Mouse (Mus musculus): ENCODE measurements around the gene Iqce.
A peak's percentile ranks its signal among the peaks of the same experiment; 100 is the strongest.

Iqce gene

GRCm38 (mm10) chr5:140702103-140702513 lies at the start of gene Iqce:
Gene Iqce, minus strand, starts transcription at chr5:140702378.
- DNase-seq: peak; percentile 97

- no peak for DNase-seq
Measured at GRCm38 (mm10) chr5:140750925-140751324, 48.7 kb upstream of the Iqce start.

GRCm38 (mm10) chr5:140749062-140749875 lies 47.1 kb upstream of the Iqce start:
- peak; percentile 57 for DNase-seq

- no peak for DNase-seq
Measured at GRCm38 (mm10) chr5:140748425-140748824, 46.2 kb upstream of the Iqce start.

- no peak for DNase-seq
Measured at GRCm38 (mm10) chr5:140743706-140744131, 41.5 kb upstream of the Iqce start.

- no peak for DNase-seq
Measured at GRCm38 (mm10) chr5:140741877-140742276, 39.7 kb upstream of the Iqce start.

- DNase-seq: no peak
Measured at GRCm38 (mm10) chr5:140741040-140741439, 38.9 kb upstream of the Iqce start.

- DNase-seq: peak; percentile 49
Measured at GRCm38 (mm10) chr5:140739813-140740212, 37.6 kb upstream of the Iqce start.

- no peak for DNase-seq
Measured at GRCm38 (mm10) chr5:140736166-140736565, 34.0 kb upstream of the Iqce start.

GRCm38 (mm10) chr5:140735297-140735696 lies 33.1 kb upstream of the Iqce start:
- peak; percentile 31 for DNase-seq

- DNase-seq: no peak
Measured at GRCm38 (mm10) chr5:140733336-140733735, 31.2 kb upstream of the Iqce start.

- no peak for DNase-seq
Measured at GRCm38 (mm10) chr5:140732195-140732594, 30.0 kb upstream of the Iqce start.

- DNase-seq: no peak
Measured at GRCm38 (mm10) chr5:140731040-140731797, 29.0 kb upstream of the Iqce start.

- no peak for DNase-seq
Measured at GRCm38 (mm10) chr5:140726946-140727740, 25.0 kb upstream of the Iqce start.

GRCm38 (mm10) chr5:140726062-140726839 lies 24.1 kb upstream of the Iqce start:
- no peak for DNase-seq

- DNase-seq: peak; percentile 76
Measured at GRCm38 (mm10) chr5:140723822-140724221, 21.6 kb upstream of the Iqce start, which contains the start of gene Amz1. Gene Amz1, plus strand, starts transcription at chr5:140724127.

GRCm38 (mm10) chr5:140722121-140722520 lies 19.9 kb upstream of the Iqce start:
- no peak for DNase-seq

- no peak for DNase-seq
Measured at GRCm38 (mm10) chr5:140720773-140721172, 18.6 kb upstream of the Iqce start.

- no peak for DNase-seq
Measured at GRCm38 (mm10) chr5:140711040-140711439, 8.9 kb upstream of the Iqce start.

- DNase-seq: no peak
Measured at GRCm38 (mm10) chr5:140710315-140710714, 8.1 kb upstream of the Iqce start.

- no peak for DNase-seq
Measured at GRCm38 (mm10) chr5:140705501-140706171, 3.5 kb upstream of the Iqce start.
